Mouse (Mus musculus): Measurements from ENCODE around the gene Ccdc61.

The Ccdc61 gene

DNA sequence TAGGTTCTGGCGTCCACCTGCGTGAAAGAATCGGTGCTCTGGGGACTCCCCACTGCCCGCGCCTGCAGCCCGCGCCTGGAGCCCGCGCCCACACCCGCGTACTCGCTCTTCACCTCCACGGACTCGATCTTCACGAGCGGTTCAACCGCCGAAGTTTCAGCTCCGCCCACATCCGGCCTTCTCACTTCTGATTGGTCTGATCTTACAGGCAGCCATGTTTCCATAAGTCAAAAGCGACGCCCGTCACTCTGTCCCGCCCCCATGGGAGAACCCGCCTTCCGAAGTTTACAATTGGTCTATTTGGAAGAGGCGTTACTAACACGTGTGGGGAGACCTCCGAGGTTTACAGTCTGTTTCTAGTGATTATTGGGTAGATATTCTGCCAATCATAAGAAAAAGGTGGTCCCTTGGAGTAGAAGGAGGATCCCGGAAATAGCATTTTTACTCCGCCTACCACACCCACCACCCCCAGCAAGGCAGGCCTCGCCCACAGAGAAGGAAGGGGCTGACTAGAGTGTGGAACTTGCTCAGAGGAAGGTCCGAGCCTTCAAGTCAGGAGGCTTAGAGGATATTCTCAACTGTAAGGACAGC lies at the start of gene Ccdc61:
TSS of gene Ccdc61 (minus strand) at position 175 of the 591 bp plus-strand sequence.
- peak; percentile 97 to 98 for DNase-seq

DNA sequence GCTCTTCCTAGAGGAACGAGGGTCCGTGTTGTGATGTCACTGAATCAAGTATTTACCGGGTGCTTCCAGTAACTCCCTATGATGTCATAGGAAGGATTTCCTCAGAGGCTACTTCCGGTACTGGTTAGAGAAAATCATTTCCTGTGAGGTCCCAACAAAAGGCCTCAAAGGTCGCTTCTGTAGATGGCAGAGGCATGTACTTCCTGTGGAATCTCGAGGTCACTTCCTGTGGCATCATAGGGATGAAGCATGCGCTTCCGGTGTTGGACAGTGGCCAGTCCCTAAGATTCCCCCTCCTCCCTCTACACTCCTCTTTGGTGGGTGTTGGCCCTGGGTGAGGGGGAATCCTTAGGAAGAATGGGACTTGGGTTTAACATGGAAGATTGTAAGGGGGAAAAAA lies 49.2 kb upstream of the Ccdc61 start:
- DNase-seq = peak; percentile 62 to 75

DNA sequence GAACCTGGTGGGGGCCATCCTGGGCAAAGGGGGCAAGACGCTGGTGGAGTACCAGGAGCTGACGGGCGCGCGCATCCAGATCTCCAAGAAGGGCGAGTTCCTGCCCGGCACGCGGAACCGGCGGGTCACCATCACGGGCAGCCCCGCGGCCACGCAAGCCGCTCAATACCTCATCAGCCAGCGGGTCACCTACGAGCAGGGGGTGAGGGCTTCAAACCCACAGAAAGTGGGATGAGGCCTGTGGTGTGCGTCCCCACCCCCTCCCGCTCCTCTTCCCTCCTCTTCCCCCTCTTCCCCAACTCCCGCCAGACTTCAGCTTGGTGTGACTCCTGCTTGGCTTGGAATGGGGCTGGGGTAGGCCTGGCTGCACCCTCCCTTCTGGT lies 48.2 kb upstream of the Ccdc61 start:
- no peak for DNase-seq

DNA sequence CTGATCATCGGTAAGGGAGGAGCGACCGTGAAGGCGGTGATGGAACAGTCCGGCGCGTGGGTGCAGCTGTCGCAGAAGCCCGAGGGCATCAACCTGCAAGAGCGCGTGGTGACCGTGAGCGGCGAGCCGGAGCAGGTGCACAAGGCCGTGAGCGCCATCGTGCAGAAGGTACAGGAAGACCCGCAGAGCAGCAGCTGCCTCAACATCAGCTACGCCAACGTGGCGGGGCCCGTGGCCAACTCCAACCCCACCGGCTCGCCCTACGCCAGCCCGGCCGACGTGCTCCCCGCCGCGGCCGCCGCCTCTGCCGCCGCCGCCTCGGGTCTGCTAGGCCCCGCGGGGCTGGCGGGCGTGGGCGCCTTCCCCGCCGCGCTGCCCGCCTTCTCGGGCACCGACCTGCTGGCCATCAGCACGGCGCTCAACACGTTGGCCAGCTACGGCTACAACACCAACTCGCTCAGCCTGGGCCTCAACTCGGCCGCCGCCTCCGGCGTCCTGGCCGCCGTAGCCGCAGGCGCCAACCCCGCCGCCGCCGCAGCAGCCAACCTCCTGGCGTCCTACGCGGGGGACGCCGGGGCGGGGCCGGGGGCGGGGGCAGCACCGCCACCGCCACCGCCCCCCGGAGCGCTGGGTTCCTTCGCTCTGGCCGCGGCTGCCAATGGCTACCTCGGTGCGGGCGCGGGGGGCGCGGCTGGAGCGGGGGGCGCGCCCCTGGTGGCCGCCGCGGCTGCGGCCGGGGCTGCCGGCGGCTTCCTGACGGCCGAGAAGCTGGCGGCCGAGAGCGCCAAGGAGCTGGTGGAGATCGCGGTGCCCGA lies 47.6 kb upstream of the Ccdc61 start:
- peak; percentile 47 to 79 for DNase-seq

DNA sequence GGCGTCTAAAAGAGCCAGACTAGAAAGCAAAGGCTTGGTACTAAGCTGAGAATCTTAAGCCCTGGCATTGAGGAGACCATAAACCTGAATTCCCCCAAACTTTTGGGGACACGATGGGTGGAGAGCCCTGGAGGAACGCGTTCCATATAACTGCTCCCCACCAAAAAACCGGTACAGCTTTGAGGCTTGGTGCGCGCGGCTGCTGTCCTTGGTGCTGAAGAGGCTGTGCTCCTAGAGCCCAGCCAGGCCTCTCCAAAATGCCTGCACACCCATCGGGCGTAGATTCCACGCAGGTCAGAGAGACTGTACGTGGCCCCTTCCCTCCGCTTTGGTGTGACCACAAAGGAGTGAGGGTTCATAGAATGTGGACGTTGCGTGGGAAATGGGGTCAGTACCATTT lies 41.2 kb upstream of the Ccdc61 start:
- peak in 1 of 2 experiments; percentile 79 for DNase-seq

DNA sequence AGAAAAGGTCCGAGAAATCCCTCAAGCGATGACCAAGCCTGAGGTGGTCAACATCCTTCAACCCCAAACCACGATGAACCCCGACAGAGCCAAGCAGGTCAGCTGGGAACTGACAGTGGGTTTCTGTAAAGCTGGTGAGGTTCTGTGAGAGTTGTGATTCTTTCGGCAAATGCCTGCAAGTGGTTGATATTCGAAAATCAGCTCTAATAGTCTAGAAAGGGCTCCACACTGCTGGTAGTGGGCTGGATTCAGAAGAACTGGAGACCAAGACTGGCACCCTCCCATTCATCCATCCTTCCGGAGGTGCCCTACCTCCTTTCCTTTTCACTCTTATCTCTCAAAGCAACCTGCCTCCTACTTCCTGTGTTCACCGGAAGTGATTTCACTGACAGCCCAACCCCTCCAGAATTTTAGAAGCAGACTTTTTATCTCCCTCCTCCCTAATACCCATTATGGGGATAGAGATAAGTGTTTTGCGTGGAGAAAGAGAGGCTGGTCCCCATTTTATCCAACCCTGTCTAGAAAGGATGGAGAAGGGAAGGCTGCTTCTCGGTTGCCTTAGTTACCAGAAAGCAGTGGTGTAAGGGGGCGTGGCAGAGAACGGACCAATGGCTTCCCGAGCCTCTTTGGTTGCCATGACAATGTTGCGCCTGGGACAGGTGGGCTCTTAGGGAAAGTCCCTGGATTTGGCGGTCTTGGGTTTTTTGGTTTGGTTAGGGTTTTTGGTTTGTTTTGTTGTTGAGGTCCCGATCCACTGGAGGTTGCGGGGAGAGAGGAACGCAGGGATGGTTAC lies 40.5 kb upstream of the Ccdc61 start:
- no peak for DNase-seq

DNA sequence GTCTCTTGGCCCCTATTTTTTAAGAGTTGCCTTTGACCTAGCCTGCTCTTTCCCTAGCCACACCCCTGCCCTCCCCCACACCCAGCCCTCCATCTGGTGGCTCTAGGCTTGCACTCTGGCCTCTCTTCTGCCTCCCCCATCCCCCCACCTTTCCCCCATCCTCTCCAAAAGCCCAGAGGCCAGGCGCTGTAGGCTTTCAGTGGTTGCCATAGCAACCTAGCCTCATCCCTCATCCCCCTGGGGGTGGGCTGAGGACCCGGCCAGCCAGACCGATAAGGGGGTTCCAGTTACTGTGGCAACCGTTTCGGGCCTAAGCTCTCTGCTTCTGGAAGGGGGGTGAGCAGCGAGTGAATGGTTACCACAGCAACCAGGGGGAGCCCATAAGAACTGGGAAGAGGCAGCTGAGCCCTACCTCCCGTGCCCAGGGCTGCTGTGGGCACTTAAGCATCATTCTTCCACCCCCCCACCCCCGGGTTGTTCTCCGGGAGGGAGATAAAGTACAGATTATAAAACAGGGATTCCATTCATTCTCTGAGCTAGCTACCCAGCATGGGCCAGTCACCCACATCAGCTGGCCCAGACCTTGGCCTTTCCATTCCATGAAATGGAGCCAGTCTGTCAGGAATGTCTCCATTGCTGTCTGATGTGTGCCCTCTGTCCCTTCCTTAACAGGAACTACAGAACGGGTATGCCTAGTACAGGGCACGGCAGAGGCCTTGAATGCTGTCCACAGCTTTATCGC lies 39.7 kb upstream of the Ccdc61 start:
- DNase-seq = no peak

DNA sequence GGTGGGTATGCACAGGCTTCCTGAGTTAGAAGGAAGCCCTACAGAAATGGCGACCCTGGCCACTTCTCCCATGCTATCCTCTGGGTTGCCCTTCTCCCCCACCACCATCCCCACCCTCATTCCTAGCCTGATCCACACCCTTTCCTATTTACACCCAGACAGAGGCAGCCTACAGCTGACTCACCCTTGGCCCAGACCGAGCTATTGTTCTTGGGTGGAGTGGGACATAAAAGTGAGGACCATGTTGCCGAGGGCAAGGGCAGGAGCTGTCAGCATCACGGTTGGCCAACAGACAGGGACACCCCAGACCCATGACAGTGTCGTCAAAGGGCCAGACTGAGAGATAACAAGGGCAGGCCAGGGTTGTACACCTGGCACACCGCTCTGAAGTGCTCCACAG lies 37.9 kb upstream of the Ccdc61 start:
- DNase-seq = peak; percentile 68 to 81

DNA sequence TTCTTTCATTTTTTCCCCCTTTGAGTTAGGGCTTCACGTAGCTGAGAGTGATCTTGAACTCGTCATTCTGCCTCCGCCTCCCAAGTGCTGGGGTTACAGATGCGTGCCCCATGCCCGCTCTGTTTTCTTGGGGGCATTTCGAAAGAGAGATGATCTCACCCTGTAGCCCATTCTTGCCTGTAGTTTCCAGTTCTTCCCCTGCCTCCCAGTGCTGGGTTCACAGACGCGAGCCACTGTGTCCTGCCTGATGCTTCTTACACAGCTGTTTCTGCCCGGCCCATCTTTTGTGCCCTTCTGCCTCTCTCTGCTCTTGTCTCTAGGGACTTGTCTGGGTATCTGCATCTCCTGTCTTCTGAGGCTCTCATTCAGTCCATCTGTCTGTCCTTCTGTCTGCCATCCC lies 32.6 kb upstream of the Ccdc61 start:
- no peak for DNase-seq

DNA sequence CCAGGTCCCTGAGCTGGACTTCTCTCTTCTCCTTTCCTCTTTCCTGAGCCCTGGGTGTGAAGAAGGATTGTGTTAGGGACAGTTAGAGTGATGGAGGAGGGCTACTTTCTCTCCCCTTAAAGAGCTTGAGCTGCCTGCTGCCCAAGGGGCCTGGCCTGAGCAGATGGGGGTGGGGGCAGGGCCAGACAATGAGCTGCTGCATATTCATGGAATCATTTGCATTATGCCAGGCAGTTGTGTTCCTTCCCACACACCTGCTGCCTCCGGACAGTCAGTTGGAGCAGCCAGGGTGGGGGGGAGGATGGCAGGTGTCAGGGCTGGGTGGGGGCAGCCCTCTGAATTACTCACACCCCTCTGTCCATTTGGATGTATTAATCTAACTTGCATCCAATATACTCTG lies 32.2 kb upstream of the Ccdc61 start:
- DNase-seq = no peak

DNA sequence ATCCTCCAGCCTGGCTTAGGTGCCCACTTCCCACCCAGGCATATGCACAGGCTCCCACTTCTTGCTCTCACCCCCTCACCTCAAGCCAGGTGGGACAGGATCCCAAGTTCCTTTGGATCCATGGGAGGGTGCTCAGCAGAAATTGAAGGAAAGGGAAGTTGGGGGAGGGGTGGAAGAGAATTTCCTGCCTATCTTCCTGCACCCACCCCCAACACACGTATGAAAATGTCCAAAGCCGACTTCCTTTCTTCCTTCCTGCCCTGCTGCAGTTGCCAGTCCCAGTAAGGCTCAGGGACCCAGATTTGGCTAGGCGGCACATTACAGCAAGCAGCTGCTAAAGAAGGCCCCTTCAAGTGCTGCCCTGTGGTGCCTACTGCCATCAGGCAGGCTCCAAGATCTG lies 17.5 kb upstream of the Ccdc61 start:
- peak; percentile 63 to 81 for DNase-seq

DNA sequence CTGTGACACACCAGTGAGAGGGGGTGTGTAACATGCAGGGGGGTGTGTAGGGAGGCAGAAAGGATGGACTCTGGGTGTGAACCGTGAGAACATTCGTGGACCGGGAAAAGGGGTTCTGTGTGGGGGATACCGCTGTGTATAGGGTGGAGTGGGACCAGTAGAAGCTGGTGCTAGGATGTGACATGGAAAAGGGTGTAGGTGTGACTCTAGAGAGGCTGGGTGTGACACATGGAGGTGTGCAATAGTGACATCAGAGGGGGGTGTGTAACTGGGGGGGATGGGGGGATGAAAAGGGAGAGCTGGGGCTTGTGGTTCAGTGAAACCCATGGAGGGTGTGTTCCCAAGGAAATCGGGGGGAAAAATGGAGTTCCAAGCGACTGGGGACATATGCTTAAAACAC lies 16.7 kb upstream of the Ccdc61 start:
- no peak for DNase-seq

DNA sequence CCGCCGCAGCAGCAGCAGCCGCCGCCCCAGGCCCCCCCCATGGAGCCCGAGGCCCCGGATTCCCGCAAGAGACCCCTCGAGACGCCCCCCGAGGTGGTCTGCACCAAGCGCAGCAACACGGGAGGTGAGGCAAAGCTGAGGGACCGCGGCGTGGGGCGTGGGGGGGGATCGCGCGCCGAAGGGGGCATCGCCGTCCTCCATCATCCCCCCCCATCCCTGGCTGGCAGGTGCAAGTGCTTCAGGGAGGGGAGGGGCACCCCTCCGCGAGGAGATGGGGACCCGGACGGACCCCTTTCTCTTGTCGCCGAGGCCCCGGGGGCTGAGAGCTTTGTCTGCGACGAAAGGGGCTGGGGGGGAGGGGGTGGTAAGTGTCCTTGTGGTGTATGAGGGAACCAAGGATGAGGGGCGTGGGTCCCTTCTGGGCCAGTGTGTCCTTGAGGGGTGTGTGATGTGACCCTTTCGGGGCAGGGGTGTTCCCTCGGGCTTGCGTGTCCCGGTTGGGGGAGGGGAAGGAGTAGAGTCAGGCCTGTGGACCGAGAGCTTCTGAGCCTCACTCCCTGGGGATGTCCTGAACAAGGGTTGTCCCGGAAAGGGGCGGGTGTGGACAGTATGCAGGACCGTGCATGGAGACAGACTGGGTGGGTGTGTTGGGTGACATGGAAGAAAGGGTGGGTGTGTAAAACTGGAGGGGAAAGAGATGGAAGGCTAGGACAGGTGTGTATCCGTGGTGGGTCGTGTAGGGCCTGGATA lies 16.0 kb upstream of the Ccdc61 start:
- peak; percentile 73 to 77 for DNase-seq

DNA sequence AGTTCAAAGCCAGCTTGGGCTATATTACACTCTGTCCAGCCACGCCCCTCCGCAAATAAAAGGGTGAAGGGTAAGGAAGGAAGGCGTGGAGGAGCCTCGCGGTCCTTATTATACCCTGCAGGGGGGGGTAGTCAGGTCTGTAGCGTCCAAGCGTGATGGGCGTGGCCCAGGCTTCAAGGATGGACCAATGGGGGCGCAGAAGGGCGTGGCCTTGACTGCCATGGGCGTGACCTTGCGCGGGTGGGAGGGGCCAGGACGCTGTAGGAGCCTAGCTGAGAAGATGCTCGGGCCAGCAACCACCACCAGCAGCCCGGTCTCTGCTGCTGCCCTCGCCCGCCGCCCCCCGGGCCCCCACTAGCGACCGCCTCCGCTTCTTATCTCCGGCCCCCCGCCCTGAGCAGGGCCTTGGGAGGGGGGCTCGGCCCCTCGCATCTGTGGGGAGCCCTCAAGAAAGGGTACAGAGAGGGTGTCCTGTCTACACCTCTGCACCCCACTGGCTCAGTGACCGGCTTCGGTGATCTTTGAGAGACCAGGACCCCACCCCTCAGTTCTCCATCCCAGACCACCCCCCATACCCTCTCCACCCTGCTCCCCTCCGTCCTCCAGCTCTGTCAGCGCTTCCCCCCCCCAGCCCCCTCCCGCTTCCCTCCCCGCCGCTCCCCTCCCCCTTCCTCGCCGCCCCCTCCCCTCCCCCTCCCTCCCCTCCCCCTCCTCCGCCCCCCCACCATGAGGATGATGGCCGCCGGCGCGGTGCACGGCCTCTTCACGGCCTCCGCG lies 15.1 kb upstream of the Ccdc61 start, which contains the start of gene Nova2:
TSS of gene Nova2 (plus strand) at position 727 of the 777 bp plus-strand sequence.
- peak; percentile 90 to 91 for DNase-seq

DNA sequence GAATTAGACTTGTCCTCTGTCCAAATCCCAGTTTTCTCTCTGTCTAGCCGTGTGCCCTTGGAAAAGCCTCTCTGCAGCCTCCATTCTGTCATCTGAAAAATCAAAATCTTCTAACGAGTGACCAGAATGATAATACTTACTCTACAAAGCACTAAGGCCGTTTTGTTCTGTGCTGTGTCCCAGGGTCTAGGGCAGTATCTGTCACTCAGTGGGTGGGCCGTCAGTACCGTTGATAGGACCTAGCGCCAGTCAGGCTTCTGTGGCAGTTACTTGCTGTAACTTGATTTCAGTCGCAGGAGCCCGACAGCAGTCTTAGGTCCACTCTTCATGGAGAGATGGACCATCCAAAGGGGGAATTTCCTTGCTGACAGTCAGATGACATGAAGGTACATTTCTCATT lies 14.1 kb upstream of the Ccdc61 start:
- no peak for DNase-seq

DNA sequence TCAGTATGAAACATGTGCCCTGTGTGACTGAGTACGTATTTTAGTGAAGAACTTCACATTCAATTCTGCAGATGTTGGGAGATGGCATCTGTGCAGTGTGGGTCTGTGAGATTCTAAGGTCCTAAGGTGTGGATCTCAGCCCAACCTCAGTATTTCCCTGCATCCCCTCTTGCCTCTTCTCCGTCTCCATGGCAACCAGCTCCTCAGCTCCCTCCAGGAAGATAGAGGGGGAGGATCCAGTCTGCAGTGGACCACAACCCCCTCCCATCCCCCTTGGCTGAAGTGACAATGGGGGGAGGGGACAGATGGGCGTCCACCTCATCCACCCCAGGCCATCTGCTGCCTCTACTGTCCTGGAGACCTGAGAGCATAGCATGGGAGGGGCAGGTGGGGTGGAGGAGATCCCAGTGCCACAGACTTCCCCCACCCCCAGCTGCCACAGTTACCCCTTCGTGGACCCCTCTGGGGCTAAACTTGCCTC lies 13.5 kb upstream of the Ccdc61 start:
- DNase-seq = no peak

DNA sequence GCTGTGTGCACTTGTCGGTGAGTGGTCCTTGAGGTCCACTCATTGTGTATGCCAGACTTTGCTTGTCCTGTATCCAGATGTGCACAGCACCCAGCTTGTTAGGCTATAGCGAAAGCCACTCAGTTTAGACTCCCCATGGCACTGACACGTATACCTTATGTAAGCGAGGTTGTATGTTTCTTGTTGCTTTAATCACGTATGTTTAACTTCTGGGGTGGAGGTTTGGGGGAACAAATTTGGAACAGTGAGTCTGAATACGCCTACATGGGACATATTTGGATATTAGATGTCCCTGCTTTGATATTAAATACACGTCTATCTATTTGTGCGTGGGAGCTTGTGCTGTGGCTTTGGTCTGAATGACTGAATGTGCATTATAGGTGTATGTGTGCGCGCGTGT lies 13.1 kb upstream of the Ccdc61 start:
- no peak for DNase-seq

DNA sequence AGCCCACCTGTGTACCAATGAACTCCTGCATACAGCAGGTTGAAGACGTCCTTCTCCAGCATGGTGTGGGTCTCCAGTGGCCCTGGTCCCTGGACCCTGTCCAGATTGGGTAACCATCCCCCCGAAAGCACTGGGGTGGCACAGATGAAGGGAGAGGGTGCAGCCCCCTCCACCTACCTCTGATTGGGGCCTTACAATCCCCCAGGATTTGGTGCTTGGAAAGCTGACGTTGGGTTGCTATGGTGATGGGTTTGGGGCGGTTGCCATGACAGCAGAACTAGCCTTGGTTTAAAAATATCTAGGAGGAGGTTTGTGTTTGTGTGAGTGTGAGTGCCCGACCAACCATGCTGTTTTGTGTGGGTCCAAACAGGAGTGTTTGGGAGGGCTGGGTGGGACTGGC lies 12.6 kb upstream of the Ccdc61 start:
- DNase-seq = no peak

DNA sequence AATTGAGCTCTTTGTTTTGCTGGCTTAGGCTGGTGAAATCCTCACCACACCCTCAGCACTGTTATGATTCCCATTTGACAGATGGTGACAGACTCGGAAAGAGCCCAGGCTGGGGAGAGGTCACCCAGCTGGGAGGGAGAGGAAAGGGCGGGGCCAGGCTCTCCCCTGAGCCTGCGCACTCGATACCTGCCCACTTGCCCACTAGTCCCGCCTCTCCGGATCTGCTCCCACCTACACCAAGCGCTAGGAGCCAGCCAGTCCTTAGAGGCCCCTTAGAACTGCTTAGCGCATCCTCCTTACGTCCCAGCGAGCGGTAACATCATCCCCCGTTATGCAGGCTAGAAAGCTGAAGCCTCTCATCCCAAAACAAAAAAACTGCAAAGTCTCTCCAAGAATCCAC lies 10.9 kb upstream of the Ccdc61 start:
- DNase-seq = peak; percentile 79 to 85

DNA sequence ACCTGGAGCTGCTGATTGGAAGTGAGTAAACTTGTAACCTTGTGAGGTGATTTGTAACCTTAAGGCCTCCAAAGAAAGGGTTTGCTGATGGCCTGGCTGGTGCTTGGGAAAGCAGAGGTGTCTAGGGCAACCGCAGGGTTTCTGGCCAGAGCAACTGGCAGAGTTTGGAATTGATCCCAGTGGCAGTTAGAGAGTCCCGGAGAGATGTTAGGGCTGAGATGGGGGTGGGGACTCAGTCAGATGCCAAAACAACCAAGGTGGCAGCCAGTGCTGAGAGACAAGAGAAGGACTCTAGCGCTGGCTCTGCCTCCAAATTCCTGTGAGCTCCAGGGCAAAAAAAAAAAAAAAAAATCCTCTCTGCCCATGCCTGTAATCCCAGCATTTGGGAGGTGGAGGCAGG lies 7.7 kb upstream of the Ccdc61 start:
- no peak for DNase-seq

DNA sequence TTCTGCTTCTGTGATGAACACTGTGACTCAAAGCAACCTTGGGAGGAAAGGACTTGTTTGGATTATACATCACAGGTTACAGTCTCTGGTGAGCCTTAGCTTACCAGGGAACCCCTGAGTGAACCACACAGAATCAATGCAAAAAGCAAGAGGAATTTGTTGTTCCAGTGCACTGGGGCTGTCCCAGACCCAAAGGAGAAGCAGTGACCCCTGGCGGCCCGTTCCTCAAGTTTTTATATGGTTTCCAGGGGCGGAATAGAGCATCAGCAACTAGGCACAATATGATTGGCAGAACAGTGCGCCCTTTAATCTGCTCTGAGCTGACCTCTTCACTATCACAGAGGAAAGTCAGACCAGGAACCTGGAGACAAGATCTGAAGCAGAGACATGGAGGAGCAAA lies 6.0 kb upstream of the Ccdc61 start:
- peak in 1 of 2 experiments; percentile 20 for DNase-seq
